Mouse (Mus musculus) lung, adult 2 months (tissue): ENCODE data around the gene Ogfod1.

Source experiments
- CTCF ChIP-seq: fragments of 200-500 bp; IDR thresholded peaks from 2 replicates; pipeline ENCODE4 v1.5.1; 2011; ENCODE audit warnings: mild to moderate bottlenecking, low read length, control low read depth; ENCODE audit not compliant: insufficient read depth
- POLR2A ChIP-seq: fragments of 200-500 bp; IDR thresholded peaks from 2 replicates; pipeline ENCODE4 v1.6.1; 2011; ENCODE audit warnings: low read depth, mild to moderate bottlenecking, control low read depth, low read length, borderline replicate concordance; ENCODE audit errors: extremely low read depth

- TF ChIP-seq POLR2A: no peak
- no peak for TF ChIP-seq CTCF
Observed at GRCm38 (mm10) chr8:94087964-94088363, 51.0 kb downstream of the Ogfod1 start.
